Mouse (Mus musculus): ENCODE measurements at regions not wholly inside any gene's neighbourhood (a gene's known extent, or its start where the extent isn't known, plus 50 kb on each side); places are given as distances from the start of the nearest gene placed in this dataset.
A peak's percentile ranks its signal among the peaks of the same experiment; 100 is the strongest.

- WGBS = 75% methylated on average over 6 of the region's 6 CpGs
- Histone ChIP-seq H3K4me3 (replicated peaks; ENCODE audit: low read length) (no peak overlapping the region), H3K9me3 (replicated peaks; ENCODE audit: control insufficient read depth, low read length) (no peaks in the 10 kb centered on the region), H3K4me1 (ENCODE audit: control insufficient read depth, insufficient read depth, low read length) (peaks cover 18% of the 10 kb centered on the region), H3K27me3 (ENCODE audit: control insufficient read depth, insufficient read depth, low read length) (no peaks in the 10 kb centered on the region), H3K36me3 (ENCODE audit: control insufficient read depth, insufficient read depth, low read length) (no peaks in the 10 kb centered on the region), H3K4me2 (ENCODE audit: low read depth, low read length) (no peak overlapping the region), H3K9ac (ENCODE audit: low read length) (no peak overlapping the region), H3K27ac (ENCODE audit: low read length) (peak overlapping the region; percentile 48; the same call in 1 of the 2 replicates)
- ATAC-seq (ENCODE audit: insufficient read depth, low FRiP score) = no peak
Measured at GRCm38 (mm10) chr14:67133221-67133620, 1124.2 kb upstream of the Gulo start.

GRCm38 (mm10) chr14:67127118-67127517 lies 1118.1 kb upstream of the Gulo start:
- Histone ChIP-seq H3K27me3 (ENCODE audit: control insufficient read depth, insufficient read depth, low read length) (no peaks in the 10 kb centered on the region), H3K4me2 (ENCODE audit: low read depth, low read length) (no peak overlapping the region), H3K27ac (ENCODE audit: low read length) (no peak overlapping the region), H3K4me3 (replicated peaks; ENCODE audit: low read length) (no peak overlapping the region), H3K9ac (ENCODE audit: low read length) (no peak overlapping the region), H3K4me1 (ENCODE audit: control insufficient read depth, insufficient read depth, low read length) (peaks cover 7% of the 10 kb centered on the region; the same call in 1 of the 2 replicates), H3K9me3 (replicated peaks; ENCODE audit: control insufficient read depth, low read length) (no peaks in the 10 kb centered on the region), H3K36me3 (ENCODE audit: control insufficient read depth, insufficient read depth, low read length) (no peaks in the 10 kb centered on the region)
- no peak for ATAC-seq (ENCODE audit: insufficient read depth, low FRiP score)
- 82% methylated on average over 7 of the region's 7 CpGs for WGBS

- Histone ChIP-seq H3K4me3 (replicated peaks; ENCODE audit: low read length) (no peak overlapping the region), H3K36me3 (ENCODE audit: control insufficient read depth, insufficient read depth, low read length) (no peaks in the 10 kb centered on the region), H3K4me2 (ENCODE audit: low read depth, low read length) (no peak overlapping the region), H3K4me1 (ENCODE audit: control insufficient read depth, insufficient read depth, low read length) (peaks cover 7% of the 10 kb centered on the region; the same call in 1 of the 2 replicates), H3K9ac (ENCODE audit: low read length) (no peak overlapping the region), H3K27me3 (ENCODE audit: control insufficient read depth, insufficient read depth, low read length) (no peaks in the 10 kb centered on the region), H3K27ac (ENCODE audit: low read length) (no peak overlapping the region), H3K9me3 (replicated peaks; ENCODE audit: control insufficient read depth, low read length) (no peaks in the 10 kb centered on the region)
- WGBS = 45% methylated on average over 6 of the region's 6 CpGs
- ATAC-seq (ENCODE audit: insufficient read depth, low FRiP score) = no peak
Measured at GRCm38 (mm10) chr14:67126254-67126653, 1117.2 kb upstream of the Gulo start.

GRCm38 (mm10) chr14:67123300-67123699 lies 1114.3 kb upstream of the Gulo start:
- H3K9me3 ChIP-seq (replicated peaks; ENCODE audit: control insufficient read depth, low read length) = no peaks in the 10 kb centered on the region
- no peaks in the 10 kb centered on the region for H3K36me3 ChIP-seq (ENCODE audit: control insufficient read depth, insufficient read depth, low read length)
- no peak overlapping the region for H3K4me2 ChIP-seq (ENCODE audit: low read depth, low read length)
- no peaks in the 10 kb centered on the region for H3K27me3 ChIP-seq (ENCODE audit: control insufficient read depth, insufficient read depth, low read length)
- no peak for ATAC-seq (ENCODE audit: insufficient read depth, low FRiP score)
- H3K27ac ChIP-seq (ENCODE audit: low read length) = no peak overlapping the region
- 77% methylated on average over 7 of the region's 7 CpGs for WGBS
- H3K9ac ChIP-seq (ENCODE audit: low read length) = no peak overlapping the region
- H3K4me1 ChIP-seq (ENCODE audit: control insufficient read depth, insufficient read depth, low read length) = peaks cover 11% of the 10 kb centered on the region
- no peak overlapping the region for H3K4me3 ChIP-seq (replicated peaks; ENCODE audit: low read length)
